Mouse (Mus musculus): ENCODE measurements around the gene Olfr444.

Gene Olfr444

GRCm38 (mm10) chr6:42948767-42949166 lies at the start of gene Olfr444:
TSS of gene Olfr444 (plus strand) at chr6:42949067.
- in situ Hi-C loops (cut with MboI) = no loop called here

- in situ Hi-C loops (cut with MboI) = no loop called here
These were observed 48.5 kb upstream of the Olfr444 start for GRCm38 (mm10) chr6:42900345-42900744.

GRCm38 (mm10) chr6:42908578-42908977 lies 40.3 kb upstream of the Olfr444 start, which contains the start of gene Olfr447:
TSS of gene Olfr447 (plus strand) at chr6:42908878.
- in situ Hi-C loops (cut with MboI) = no loop called here

GRCm38 (mm10) chr6:42921077-42921476 lies 27.8 kb upstream of the Olfr444 start, which contains the start of gene Olfr446:
TSS of gene Olfr446 (plus strand) at chr6:42921377.
- in situ Hi-C loops (cut with MboI) = no loop called here

DNA sequence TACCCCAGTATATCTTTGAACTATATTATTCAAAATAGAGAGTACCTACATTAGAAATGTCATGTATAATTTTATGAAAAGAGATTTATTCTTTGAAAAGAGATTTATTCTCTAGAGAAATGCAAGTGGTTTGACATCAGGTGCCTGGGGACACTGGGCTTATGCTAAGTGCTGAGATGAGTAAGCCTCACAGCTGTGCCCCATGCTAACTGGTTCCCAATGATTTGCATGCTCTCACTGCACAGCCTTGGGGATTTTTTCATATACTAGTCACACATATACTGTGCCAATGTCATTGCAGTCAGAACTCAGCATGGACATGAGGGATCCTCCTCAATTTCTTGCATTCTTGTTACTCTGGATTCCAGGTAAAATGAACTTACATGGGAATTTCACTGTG lies 31.5 kb downstream of the Olfr444 start:
- in situ Hi-C loops (cut with MboI) = no loop called here

Measured in mature B cell (primary cell).